Mouse (Mus musculus) spleen, postnatal 36 days (tissue): ENCODE data around the gene Entpd7.

Source experiments
- DNase-seq, 2 experiments: peaks; one replicate each; pipeline ENCODE4 v3.0.0; 2022; ENCODE audit warnings: low spot score in 2 of 2, mixed read lengths in 1 of 2

Gene Entpd7

GRCm38 (mm10) chr19:43724194-43724593, 34.7 kb downstream of the Entpd7 start:
- no peak for DNase-seq

- DNase-seq, result no peak
Measured at GRCm38 (mm10) chr19:43724821-43725220, 35.3 kb downstream of the Entpd7 start.

GRCm38 (mm10) chr19:43726510-43727146, 37.2 kb downstream of the Entpd7 start:
- peak; percentile 59 to 69 for DNase-seq

- no peak for DNase-seq
Measured at GRCm38 (mm10) chr19:43729296-43730036, 40.0 kb downstream of the Entpd7 start.

- DNase-seq, result no peak
Measured at GRCm38 (mm10) chr19:43730037-43730428, 40.6 kb downstream of the Entpd7 start.

- no peak for DNase-seq
Measured at GRCm38 (mm10) chr19:43731157-43731556, 41.7 kb downstream of the Entpd7 start.

GRCm38 (mm10) chr19:43738409-43738808, 48.9 kb downstream of the Entpd7 start:
- DNase-seq, result no peak

GRCm38 (mm10) chr19:43743401-43743800, 53.9 kb downstream of the Entpd7 start:
- no peak for DNase-seq

GRCm38 (mm10) chr19:43745740-43746139, 56.3 kb downstream of the Entpd7 start:
- no peak for DNase-seq

- no peak for DNase-seq
Measured at GRCm38 (mm10) chr19:43747877-43748276, 58.4 kb downstream of the Entpd7 start.

GRCm38 (mm10) chr19:43750008-43750407, 60.5 kb downstream of the Entpd7 start:
- DNase-seq, result no peak

GRCm38 (mm10) chr19:43752489-43753225, 63.2 kb downstream of the Entpd7 start, which contains the start of the genes Cutc and Cox15:
Gene Cutc, plus strand, starts transcription at chr19:43752996.
Gene Cox15, minus strand, starts transcription at chr19:43753000.
- peak; percentile 95 to 96 for DNase-seq

- DNase-seq, result peak; percentile 85 to 87
Measured at GRCm38 (mm10) chr19:43753226-43753835, 63.9 kb downstream of the Entpd7 start.

- no peak for DNase-seq
Measured at GRCm38 (mm10) chr19:43754237-43754636, 64.8 kb downstream of the Entpd7 start.

- DNase-seq, result no peak
Measured at GRCm38 (mm10) chr19:43754872-43755271, 65.4 kb downstream of the Entpd7 start.

- DNase-seq, result peak; percentile 59 to 74
Measured at GRCm38 (mm10) chr19:43760504-43760903, 71.0 kb downstream of the Entpd7 start.

- DNase-seq, result no peak
Measured at GRCm38 (mm10) chr19:43761543-43762256, 72.2 kb downstream of the Entpd7 start.

- DNase-seq, result no peak
Measured at GRCm38 (mm10) chr19:43762410-43762809, 72.9 kb downstream of the Entpd7 start.

GRCm38 (mm10) chr19:43766451-43766850, 77.0 kb downstream of the Entpd7 start:
- DNase-seq, result no peak

- DNase-seq, result no peak
Measured at GRCm38 (mm10) chr19:43767549-43768322, 78.3 kb downstream of the Entpd7 start.
